Mouse (Mus musculus): ENCODE measurements around the gene Exosc8. TPM values are rescaled to one million over a fixed set of nuclear protein-coding genes. Genes with fewer than 3 reads are reported as not detected.
A peak's percentile ranks its signal among the peaks of the same experiment; 100 is the strongest.
"Not testable (repeated sequence)": the region's sequence is repeated elsewhere in the genome, so short reads cannot be mapped to it uniquely, and the experiment has no call there.

Exosc8 gene
- polyA plus RNA-seq, 1 experiment from 2014 or later: 76.0 TPM

GRCm38 (mm10) chr3:54717348-54717747 lies 17.8 kb downstream of the Exosc8 start:
- DNase-seq (ENCODE audit: low read depth, low spot score) (no peak), ATAC-seq (no peak)
- ChIA-PET CTCF (interaction anchor here (0.5 to 5.0 kb wide), 8 partner anchors 9 to 873 kb away, joined by 3 to 17 read pairs (median 3); partner anchors contain the start of gene Gm10985), POLR2A (interaction anchor here (0.6 kb wide), 1 partner anchor 623 kb away, joined by 8 read pairs; no protein-coding TSS in a partner anchor)
- in situ Hi-C loops (cut with MboI; ENCODE audit: low pct_unique_long_range_greater_than_20kb): no loop called here
- H3K27me3 ChIP-seq: no peaks in the 10 kb centered on the region
- TF ChIP-seq CTCF (IDR thresholded peaks at IDR 0.05): no peak

DNA sequence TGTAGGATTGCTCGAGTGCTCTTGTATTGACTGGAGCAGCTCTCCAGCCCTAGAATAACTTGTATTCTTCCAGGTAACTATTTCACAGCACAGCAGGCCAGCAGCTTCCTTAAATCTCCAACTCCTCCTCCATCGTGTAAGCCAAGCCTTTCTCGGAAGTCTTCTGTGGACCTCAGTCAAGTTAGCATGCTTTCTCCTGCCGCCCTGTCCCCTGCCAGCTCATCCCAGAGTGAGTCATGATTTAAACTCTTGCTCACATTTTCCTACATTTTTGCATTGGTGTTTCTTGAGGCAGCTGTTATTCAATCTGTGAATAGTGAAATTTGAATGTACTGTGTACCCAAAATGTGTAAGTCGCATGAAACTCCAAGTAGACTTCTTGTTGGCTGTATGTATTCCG lies 19.7 kb downstream of the Exosc8 start:
- DNase-seq (ENCODE audit: low read depth, low spot score): no peak
- no peaks in the 10 kb centered on the region for H3K27me3 ChIP-seq
- CTCF ChIA-PET: interaction anchor here (0.7 to 5.0 kb wide), 6 partner anchors 9 to 16 kb away, joined by 3 to 17 read pairs (median 6); no protein-coding TSS in a partner anchor
- TF ChIP-seq CTCF (IDR thresholded peaks at IDR 0.05): no peak
- ATAC-seq: peak; percentile 62
- in situ Hi-C loops (cut with MboI; ENCODE audit: low pct_unique_long_range_greater_than_20kb): no loop called here
- POLR2A ChIA-PET: interaction anchor here (1.8 kb wide), 1 partner anchor 9 kb away, joined by 5 read pairs; no protein-coding TSS in a partner anchor

- in situ Hi-C loops (cut with MboI; ENCODE audit: low pct_unique_long_range_greater_than_20kb): no loop called here
These were observed 20.9 kb downstream of the Exosc8 start, which contains the start of gene Gm21958 for GRCm38 (mm10) chr3:54714253-54714652. Gm21958 (minus strand) TSS chr3:54714353.

GRCm38 (mm10) chr3:54708972-54709371 lies 26.2 kb downstream of the Exosc8 start:
- TF ChIP-seq CTCF (IDR thresholded peaks at IDR 0.05): no peak
- no peak for ATAC-seq
- in situ Hi-C loops (cut with MboI; ENCODE audit: low pct_unique_long_range_greater_than_20kb): no loop called here
- ChIA-PET POLR2A (no interaction called here), CTCF (interaction anchor here (0.9 to 1.9 kb wide), 3 partner anchors 8 to 355 kb away, joined by 3 to 7 read pairs (median 4); no protein-coding TSS in a partner anchor)
- H3K27me3 ChIP-seq: no peaks in the 10 kb centered on the region
- no peak for DNase-seq (ENCODE audit: low read depth, low spot score)

More at GRCm38 (mm10) chr3:54714253-54714652, 20.9 kb downstream of the Exosc8 start, which contains the start of gene Gm21958:
- no peaks in the 10 kb centered on the region for H3K27me3 ChIP-seq
- CTCF ChIA-PET: interaction anchor here (1.7 to 5.0 kb wide), 2 partner anchors 13 to 15 kb away, joined by 4 to 13 read pairs; no protein-coding TSS in a partner anchor
- DNase-seq (ENCODE audit: low read depth, low spot score) (no peak), ATAC-seq (no peak)
- no peak for TF ChIP-seq CTCF (IDR thresholded peaks at IDR 0.05)
- POLR2A ChIA-PET: no interaction called here

DNA sequence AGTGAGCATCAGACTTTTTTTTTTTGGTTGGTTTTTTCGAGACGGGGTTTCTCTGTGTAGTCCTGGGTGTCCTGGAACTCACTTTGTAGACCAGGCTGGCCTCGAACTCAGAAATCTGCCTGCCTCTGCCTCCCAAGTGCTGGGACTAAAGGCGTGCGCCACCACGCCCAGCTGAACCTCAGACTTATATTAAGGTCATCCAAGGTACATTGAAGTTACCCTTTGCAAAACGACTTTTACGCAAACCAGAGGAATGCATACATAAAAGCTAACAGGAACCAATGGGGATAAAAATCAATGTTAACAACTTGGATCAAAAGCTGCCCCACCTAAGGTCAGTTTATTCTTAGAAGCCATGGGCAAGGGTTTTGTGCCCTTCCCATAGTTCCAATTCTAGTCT lies 31.1 kb downstream of the Exosc8 start:
- ChIA-PET POLR2A (interaction anchor here (0.7 kb wide), 1 partner anchor 1112 kb away, joined by 3 read pairs; no protein-coding TSS in a partner anchor), CTCF (interaction anchor here (0.9 kb wide), 2 partner anchors 11 to 32 kb away, joined by 3 to 4 read pairs; partner anchors contain the start of genes Alg5 and Exosc8)
- DNase-seq (ENCODE audit: low read depth, low spot score); in situ Hi-C loops (cut with MboI; ENCODE audit: low pct_unique_long_range_greater_than_20kb); H3K27me3 ChIP-seq; ATAC-seq: not testable (repeated sequence)

GRCm38 (mm10) chr3:54699759-54700301 lies 35.4 kb downstream of the Exosc8 start:
- TF ChIP-seq CTCF (IDR thresholded peaks at IDR 0.05): no peak
- DNase-seq (ENCODE audit: low read depth, low spot score): no peak
- H3K27me3 ChIP-seq: no peaks in the 10 kb centered on the region
- ChIA-PET POLR2A (no interaction called here), CTCF (interaction anchor here (1.6 to 3.3 kb wide), 3 partner anchors 13 to 16 kb away, joined by 4 to 13 read pairs (median 8); partner anchors contain the start of gene Gm21958)
- ATAC-seq: no peak
- in situ Hi-C loops (cut with MboI; ENCODE audit: low pct_unique_long_range_greater_than_20kb): loop anchor here (10.0 kb wide), 1 partner anchor 835 kb away; the partner anchor contains the start of gene Ufm1

GRCm38 (mm10) chr3:54693056-54693415 lies 42.2 kb downstream of the Exosc8 start:
- in situ Hi-C loops (cut with MboI; ENCODE audit: low pct_unique_long_range_greater_than_20kb): loop anchor here (10.0 kb wide), 1 partner anchor 828 kb away; the partner anchor contains the start of gene Ufm1
- DNase-seq (ENCODE audit: low read depth, low spot score): peak; percentile 30
- ChIA-PET POLR2A (interaction anchor here (1.0 to 1.5 kb wide), 4 partner anchors 10 to 335 kb away, joined by 3 to 4 read pairs (median 4); partner anchors contain the start of gene Alg5), CTCF (interaction anchor here (0.9 to 1.8 kb wide), 3 partner anchors 9 to 334 kb away, joined by 3 to 8 read pairs (median 4); no protein-coding TSS in a partner anchor)
- ATAC-seq: peak; percentile 23
- no peaks in the 10 kb centered on the region for H3K27me3 ChIP-seq
- no peak for TF ChIP-seq CTCF (IDR thresholded peaks at IDR 0.05)

DNA sequence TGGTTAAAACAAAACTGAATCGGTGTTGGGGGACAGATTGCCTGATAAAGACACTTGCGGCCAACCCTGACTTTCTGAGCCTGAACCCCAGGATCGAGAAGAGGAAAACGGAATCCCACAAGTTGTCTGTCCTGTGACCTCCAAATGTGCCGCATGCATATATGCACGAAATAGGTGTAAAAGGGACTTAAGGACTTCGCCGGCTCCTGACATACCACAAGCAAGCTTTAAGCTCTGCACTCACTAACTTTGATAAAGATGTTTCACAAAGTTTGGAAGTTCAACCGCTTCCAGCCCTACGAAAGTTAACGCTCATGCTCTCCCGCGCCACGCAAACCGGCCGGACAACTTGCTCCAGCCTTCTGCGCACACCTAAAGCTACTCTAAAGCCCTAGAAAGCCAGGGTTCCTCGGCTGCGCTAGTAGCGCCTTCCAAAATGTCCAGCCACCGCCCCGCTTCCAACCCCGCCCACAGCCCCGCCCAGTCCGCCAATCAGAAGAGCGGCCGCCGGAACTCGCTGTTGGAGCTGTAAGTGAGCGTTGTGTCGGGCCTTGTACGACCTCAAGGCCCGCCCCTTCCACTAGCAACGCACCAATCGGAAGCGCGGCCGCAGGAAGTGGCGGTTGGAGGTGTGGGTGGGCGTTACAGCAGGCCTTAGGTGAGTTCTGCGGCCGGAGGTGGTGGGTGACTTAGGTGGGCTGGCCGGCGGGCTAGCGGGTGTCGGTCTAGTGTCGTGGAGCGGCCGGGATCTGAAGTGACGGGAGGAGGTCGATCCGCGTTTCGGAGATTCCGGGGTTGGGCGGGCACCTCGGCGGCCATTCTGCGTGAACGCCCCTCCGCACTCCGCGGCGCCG lies 42.8 kb downstream of the Exosc8 start, which contains the start of gene Supt20:
Supt20 (plus strand) TSS at position 606 of the 854 bp plus-strand sequence.
- ChIA-PET POLR2A (interaction anchor here (0.8 to 1.5 kb wide), 5 partner anchors 10 to 334 kb away, joined by 3 to 4 read pairs (median 4); partner anchors contain the start of gene Alg5), CTCF (interaction anchor here (0.7 to 3.3 kb wide), 6 partner anchors 9 to 340 kb away, joined by 3 to 11 read pairs (median 6); no protein-coding TSS in a partner anchor)
- in situ Hi-C loops (cut with MboI; ENCODE audit: low pct_unique_long_range_greater_than_20kb): loop anchor here (10.0 kb wide), 1 partner anchor 828 kb away; the partner anchor contains the start of gene Ufm1
- H3K27me3 ChIP-seq: no peaks in the 10 kb centered on the region
- DNase-seq (ENCODE audit: low read depth, low spot score): peak; percentile 83
- no peak for TF ChIP-seq CTCF (IDR thresholded peaks at IDR 0.05)
- ATAC-seq: peak; percentile 98

DNA sequence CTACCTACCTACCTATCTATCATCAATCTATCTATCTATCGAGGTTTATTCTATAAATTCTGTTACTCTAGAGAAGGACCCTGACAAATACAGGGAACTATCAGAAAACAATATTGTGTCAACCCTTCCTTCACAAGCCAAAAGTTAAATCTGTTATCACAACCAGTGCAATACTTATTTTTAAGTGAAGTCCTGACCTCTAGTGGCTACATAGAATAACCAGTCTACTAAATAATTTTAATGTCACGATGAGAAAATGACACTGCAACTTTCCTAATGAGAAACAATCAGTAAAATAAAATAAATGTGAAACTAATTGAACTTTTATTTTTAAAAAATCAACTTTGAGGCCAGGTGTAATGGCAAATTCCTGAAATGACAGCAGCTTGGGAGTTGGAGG lies 46.1 kb downstream of the Exosc8 start:
- no peak for DNase-seq (ENCODE audit: low read depth, low spot score)
- no peaks in the 10 kb centered on the region for H3K27me3 ChIP-seq
- CTCF ChIA-PET: interaction anchor here (0.9 to 3.3 kb wide), 7 partner anchors 10 to 337 kb away, joined by 3 to 11 read pairs (median 4); no protein-coding TSS in a partner anchor
- in situ Hi-C loops (cut with MboI; ENCODE audit: low pct_unique_long_range_greater_than_20kb): loop anchor here (5.0 kb wide), 1 partner anchor 337 kb away; no protein-coding TSS in a partner anchor
- TF ChIP-seq CTCF (IDR thresholded peaks at IDR 0.05): peak; percentile 62
- no peak for ATAC-seq
- POLR2A ChIA-PET: no interaction called here
